Mouse (Mus musculus) small intestine, adult 2 months (tissue): ENCODE results near the gene 4930452B06Rik.

Source experiments
- CTCF ChIP-seq: fragments of 200-500 bp; IDR thresholded peaks from 2 replicates; pipeline ENCODE4 v1.5.1; 2012; ENCODE audit warnings: low read depth, mild to moderate bottlenecking, control low read depth, inconsistent platforms, low read length, moderate library complexity, mixed read lengths; ENCODE audit not compliant: insufficient replicate concordance, insufficient read length; ENCODE audit errors: extremely low read depth
- POLR2A ChIP-seq: fragments of 200-500 bp; IDR thresholded peaks from 2 replicates; pipeline ENCODE4 v1.6.1; 2012; ENCODE audit warnings: low read depth, mild to moderate bottlenecking, control low read depth, inconsistent platforms, low read length, moderate library complexity

GRCm38 (mm10) chr14:8472884-8473283 lies 193.2 kb downstream of the 4930452B06Rik start:
- TF ChIP-seq CTCF (no peak), POLR2A (no peak)
